Mouse (Mus musculus) heart, adult 2 months (tissue): ENCODE data around the gene Cdc42ep2.

Experiments
- CTCF ChIP-seq: fragments of 200-600 bp; IDR thresholded peaks from 2 replicates; pipeline ENCODE4 v1.8.1; 2022; ENCODE audit warnings: antibody characterized with exemption, mild to moderate bottlenecking, moderate library complexity
- EP300 ChIP-seq: fragments of 200-500 bp; IDR thresholded peaks from 2 replicates; pipeline ENCODE4 v1.6.1; 2011; ENCODE audit warnings: low read depth, low read length, control low read depth; ENCODE audit not compliant: insufficient read depth

DNA sequence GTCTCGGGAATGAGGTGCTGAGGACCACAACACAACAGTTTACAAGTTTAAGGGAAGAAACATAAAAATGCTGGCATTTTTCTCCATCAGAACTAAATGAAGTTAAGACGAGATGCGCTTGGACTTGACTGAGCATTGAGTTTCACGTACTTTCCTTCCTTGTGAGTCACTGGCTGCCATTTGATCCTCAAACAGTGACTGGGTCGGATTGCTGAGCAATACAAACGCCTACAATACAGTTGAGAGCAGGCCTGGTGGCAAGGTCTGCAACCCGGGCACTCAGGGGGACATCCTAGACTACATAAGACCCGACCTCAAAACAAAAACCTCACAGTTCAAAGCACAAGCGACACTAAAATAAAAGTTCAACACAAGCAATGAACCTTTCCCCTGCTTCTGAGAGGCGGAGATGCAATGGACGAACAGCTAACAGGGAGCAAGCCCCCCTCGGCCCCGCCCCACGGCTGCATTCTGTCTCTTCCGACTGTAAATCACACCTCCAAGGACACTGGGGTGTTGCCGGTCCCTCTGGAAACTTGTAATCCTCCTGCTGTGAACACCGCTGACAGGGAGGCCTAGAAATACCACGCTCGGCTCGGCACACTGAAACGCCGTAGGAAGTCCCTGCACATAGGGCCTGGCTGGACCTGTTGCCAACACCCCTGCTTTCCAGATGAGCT is 29.6 kb upstream of the Cdc42ep2 start:
- no peak for TF ChIP-seq CTCF
- no peak for TF ChIP-seq EP300
